Mouse (Mus musculus) brain, embryonic 18.5 days (tissue): Measurements from ENCODE around the gene Krtap4-9.
"Not testable (repeated sequence)": the region's sequence is repeated elsewhere in the genome, so short reads cannot be mapped to it uniquely, and the experiment has no call there.

Experiments used
- DNase-seq: peaks from one replicate; pipeline ENCODE4 v3.0.0-alpha.2; 2012; ENCODE audit warnings: low read depth, low spot score

Krtap4-9 gene

DNA sequence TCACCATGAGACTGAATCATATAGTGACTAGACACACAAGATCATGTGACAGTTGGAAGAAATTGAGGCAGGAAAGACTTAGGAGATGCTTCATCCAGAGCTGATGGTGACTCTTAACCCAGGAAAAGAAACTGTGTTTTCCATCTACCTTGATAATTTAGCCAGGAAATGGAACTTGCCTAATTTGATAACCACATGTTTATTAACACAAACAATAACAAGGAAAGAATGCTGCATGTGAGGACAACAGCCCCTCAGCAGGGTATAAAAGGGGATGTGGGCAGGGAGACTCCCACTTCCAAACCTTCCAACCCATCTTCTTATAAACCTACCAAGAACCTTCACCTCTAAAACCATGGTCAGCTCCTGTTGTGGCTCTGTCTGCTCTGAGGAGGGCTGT is at the start of gene Krtap4-9:
Krtap4-9 (plus strand) TSS at position 301 of the 400 bp plus-strand sequence.
- DNase-seq, result not testable (repeated sequence)

DNA sequence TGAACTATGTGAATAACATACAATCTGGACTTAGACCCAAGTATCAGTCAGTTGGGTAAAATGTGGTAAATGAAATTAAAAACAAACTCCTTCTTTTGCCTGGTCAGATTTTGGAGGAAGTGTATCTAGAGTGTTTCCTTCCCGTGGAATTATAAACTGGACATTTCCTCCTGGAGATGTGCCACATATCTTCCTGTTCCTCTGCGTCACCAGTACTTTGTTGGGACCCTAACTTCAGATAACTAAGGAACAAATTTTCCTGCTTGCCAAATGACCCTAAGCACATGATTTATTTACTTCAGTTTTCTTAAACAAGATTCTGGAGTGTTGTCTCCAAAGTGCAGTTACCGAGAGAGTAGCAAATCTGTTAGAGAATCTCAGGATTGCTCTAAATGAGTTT is 41.0 kb upstream of the Krtap4-9 start:
- DNase-seq, result no peak

DNA sequence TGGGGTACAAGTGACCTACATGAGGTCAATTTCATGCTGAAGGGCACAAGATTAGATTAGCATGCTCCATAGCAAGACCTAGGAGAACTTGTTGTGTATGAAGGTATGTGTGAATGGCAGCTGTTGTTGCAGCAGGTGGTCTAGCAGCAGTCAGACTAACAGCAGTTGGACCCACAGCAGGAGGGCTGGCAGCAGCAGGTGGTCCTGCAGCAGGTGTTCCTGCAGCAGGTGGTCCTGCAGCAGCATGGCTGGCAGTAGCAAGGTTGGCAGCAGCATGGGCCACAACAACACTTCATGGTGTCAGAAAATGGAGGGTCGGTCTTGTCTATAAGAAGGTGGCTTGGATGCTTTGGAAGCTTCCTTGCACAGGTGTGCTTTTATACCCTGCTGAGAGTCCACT is 26.1 kb upstream of the Krtap4-9 start:
- DNase-seq, result no peak

DNA sequence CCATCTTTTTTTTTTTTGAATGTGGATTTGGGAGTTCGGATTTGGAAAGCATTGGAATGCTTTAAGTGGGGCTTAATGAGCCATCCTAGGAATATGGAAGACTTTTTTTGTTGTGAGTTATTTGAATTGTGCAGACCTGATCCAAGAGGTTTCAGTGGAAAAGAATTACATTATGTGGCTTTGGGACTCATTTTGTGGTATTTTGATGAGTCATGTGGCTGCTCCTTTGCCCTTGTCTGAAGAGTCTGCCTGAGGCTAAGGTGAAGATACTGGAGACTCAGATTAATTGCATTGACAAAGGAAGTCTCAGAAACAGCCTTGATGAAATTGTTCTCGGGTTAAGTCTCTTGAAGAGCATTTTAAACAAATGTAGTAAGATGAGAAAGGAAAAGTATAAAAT is 16.6 kb upstream of the Krtap4-9 start:
- DNase-seq, result no peak

DNA sequence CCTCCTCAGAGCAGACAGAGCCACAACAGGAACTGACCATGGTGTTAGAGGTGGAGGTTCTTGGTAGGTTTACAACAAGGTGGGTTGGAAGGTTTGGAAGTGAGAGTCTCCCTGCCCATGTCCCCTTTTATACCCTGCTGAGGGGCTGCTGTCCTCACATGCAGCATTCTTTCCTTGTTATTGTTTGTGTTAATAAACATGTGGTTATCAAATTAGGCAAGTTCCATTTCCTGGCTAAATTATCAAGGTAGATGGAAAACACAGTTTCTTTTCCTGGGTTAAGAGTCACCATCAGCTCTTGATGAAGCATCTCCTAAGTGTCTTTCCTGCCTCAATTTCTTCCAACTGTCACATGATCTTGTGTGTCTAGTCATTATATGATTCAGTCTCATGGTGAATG is 12.2 kb upstream of the Krtap4-9 start, which contains the start of gene Gm11595:
Gm11595 (minus strand) TSS at position 101 of the 400 bp plus-strand sequence.
- not testable (repeated sequence) for DNase-seq

DNA sequence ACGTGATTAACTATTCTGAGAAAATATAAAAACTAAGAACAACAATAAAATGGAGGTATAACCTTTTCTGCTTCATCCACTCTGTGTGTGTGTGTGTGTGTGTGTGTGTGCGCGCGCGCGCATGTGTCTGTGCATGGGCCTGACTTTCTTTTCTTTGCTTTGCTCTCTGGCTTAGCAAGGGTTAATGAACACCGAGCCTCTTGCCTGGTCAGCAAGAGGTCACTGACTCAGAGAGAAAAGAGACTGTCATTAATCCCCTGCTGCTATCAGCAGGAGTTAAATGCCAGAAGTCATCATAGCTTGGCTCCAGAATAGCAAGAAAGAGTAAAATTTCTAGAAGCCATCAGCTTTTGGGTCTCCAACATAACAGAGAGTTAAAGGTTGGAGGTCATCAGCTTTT is 6.6 kb upstream of the Krtap4-9 start:
- DNase-seq, result no peak

DNA sequence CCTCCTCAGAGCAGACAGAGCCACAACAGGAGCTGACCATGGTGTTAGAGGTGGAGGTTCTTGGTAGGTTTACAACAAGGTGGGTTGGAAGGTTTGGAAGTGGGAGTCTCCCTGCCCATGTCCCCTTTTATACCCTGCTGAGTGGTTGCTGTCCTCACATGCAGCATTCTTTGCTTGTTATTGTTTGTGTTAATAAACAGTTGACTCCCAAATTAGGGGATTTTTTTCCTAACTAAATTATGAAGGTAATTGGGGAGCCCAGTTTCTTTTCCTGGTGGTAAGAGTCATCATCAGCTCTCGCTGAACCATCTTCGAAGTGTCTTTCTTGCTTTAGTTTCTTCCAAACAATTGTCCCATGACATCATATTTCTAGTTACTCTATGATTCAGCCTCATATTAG is 4.4 kb upstream of the Krtap4-9 start, which contains the start of gene Krtap4-8:
Krtap4-8 (minus strand) TSS at position 101 of the 400 bp plus-strand sequence.
- DNase-seq, result no peak

DNA sequence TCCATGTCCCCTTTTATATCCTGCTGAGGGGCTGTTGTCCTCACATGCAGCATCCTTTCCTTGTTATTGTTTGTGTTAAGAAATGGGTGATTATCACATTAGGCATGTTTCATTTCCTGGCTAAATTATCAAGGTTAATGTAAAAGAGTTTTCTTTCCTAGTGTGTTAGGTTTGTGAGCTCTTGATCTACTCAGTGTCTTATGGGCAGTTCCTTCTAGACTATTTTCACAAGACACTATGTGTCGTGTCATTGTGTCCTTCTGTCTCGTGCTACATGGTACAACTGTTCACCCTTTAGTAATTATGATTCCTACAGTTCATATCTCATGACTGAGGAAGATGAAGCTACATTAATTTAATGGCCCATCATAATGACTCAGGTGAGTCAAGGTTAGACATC is 8.4 kb downstream of the Krtap4-9 start, which contains the start of gene Gm11596:
Gm11596 (minus strand) TSS at position 101 of the 400 bp plus-strand sequence.
- DNase-seq, result no peak

DNA sequence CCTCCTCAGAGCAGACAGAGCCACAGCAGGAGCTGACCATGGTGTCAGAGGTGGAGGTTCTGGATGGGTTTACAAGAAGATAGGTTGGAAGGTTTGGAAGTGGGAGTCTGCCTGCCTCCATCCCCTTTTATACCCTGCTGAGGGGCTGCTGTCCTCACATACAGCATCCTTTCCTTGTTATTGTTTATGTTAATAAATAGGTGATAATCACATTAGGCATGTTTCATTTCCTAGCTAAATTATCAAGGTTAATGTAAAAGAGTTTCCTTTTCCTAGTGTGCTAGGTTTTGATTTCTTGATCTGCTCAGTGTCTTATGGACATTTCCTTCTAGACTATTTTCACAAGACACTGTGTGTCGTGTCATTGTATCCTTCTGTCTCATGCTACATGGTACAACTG is 13.8 kb downstream of the Krtap4-9 start, which contains the start of gene Gm11569:
Gm11569 (minus strand) TSS at position 101 of the 400 bp plus-strand sequence.
- not testable (repeated sequence) for DNase-seq

DNA sequence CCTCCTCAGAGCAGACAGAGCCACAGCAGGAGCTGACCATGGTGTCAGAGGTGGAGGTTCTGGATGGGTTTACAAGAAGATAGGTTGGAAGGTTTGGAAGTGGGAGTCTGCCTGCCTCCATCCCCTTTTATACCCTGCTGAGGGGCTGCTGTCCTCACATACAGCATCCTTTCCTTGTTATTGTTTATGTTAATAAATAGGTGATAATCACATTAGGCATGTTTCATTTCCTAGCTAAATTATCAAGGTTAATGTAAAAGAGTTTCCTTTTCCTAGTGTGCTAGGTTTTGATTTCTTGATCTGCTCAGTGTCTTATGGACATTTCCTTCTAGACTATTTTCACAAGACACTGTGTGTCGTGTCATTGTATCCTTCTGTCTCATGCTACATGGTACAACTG is 19.3 kb downstream of the Krtap4-9 start, which contains the start of gene Gm11554:
Gm11554 (minus strand) TSS at position 101 of the 400 bp plus-strand sequence.
- not testable (repeated sequence) for DNase-seq

DNA sequence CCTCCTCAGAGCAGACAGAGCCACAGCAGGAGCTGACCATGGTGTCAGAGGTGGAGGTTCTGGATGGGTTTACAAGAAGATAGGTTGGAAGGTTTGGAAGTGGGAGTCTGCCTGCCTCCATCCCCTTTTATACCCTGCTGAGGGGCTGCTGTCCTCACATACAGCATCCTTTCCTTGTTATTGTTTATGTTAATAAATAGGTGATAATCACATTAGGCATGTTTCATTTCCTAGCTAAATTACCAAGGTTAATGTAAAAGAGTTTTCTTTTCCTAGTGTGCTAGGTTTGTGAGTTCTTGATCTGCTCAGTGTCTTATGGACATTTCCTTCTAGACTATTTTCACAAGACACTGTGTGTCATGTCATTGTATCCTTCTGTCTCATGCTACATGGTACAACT is 24.8 kb downstream of the Krtap4-9 start, which contains the start of gene Krtap4-13:
Krtap4-13 (minus strand) TSS at position 101 of the 400 bp plus-strand sequence.
- DNase-seq, result not testable (repeated sequence)

DNA sequence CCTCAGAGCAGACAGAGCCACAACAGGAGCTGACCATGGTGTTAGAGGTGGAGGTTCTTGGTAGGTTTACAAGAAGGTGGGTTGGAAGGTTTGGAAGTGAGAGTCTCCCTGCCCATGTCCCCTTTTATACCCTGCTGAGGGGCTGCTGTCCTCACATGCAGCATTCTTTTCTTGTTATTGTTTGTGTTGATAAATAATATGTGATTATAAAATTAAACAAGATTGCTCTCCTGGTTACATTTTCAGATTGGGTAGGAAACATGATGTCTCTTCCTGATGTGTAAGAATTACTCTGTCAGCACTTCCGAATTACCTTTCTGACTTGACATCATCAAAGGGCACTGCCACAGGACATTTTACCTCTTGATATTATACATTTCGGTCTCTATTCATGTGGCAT is 30.6 kb downstream of the Krtap4-9 start, which contains the start of gene Gm11564:
Gm11564 (minus strand) TSS at position 101 of the 400 bp plus-strand sequence.
- not testable (repeated sequence) for DNase-seq
